Mouse (Mus musculus) cerebellum, adult 18-20 months (tissue): ENCODE results near the gene Angpt4.

Experiments used
- DNase-seq, 2 experiments: peaks; one replicate each; pipeline ENCODE4 v3.0.0; 2021

The Angpt4 gene

DNA sequence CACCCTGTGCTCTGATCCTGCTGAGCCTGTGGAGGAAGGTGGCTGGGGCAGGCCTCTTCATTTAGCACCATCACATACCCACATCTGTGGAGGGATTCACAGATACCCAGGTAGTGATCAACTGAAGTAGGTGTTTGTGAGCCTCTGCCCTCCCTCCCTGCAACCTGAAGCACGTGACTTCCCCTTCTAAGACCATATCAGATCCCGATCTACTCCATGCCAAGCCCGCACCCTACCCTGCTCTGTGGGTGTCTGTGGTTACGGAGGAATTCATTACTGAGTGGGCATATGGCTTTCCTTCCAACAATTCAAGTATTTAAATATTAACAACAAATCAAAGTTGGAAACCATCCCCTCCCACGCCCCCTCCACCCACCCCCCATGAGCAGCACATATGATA, 52.3 kb downstream of the Angpt4 start:
- no peak for DNase-seq

GRCm38 (mm10) chr2:151964052-151964451, 53.0 kb downstream of the Angpt4 start:
- no peak for DNase-seq

- DNase-seq, result no peak
Measured at GRCm38 (mm10) chr2:151967176-151967750, 56.3 kb downstream of the Angpt4 start.

- DNase-seq, result no peak
Measured at GRCm38 (mm10) chr2:151967792-151968191, 56.8 kb downstream of the Angpt4 start.

- no peak for DNase-seq
Measured at GRCm38 (mm10) chr2:151968451-151968850, 57.4 kb downstream of the Angpt4 start.

DNA sequence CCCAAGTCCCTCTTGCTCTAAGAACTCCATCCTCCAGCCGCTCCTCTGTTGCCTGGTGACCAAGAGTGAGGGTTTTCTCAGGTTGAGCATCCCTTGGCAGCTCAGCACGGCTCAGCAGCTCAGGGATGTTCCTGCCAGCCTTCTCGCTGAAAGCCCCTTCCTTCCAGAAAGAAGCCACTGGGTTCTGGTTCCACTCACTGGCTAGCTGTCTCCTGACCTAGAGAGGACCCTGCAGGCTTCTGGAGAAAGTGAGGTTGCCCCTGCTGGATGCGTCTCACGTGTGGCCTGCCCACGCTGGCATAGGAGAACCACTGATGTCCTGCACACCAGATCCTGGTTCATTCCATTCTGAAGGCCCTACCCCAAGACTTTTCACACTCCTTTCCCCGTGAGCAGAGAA, 58.0 kb downstream of the Angpt4 start:
- DNase-seq, result no peak

DNA sequence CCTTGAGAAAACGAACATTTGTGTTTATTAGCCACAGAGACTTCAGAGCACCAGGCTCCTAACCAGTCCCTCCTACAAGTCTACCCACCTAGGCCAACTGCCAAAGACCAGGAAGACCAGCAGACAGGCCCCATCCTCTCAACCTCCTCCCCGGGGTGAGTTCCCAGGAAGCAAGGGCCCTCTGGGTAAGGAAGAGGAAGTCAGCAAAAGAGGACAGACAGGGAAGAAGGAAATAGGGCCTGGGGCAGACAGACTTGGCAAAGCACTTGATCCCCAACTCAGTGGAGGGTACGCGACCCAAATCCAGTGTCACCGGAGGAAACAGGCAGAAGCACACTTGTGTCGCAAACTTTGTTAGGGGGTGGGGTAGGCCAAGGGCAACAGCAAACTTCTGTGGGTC, 58.4 kb downstream of the Angpt4 start:
- DNase-seq, result no peak

DNA sequence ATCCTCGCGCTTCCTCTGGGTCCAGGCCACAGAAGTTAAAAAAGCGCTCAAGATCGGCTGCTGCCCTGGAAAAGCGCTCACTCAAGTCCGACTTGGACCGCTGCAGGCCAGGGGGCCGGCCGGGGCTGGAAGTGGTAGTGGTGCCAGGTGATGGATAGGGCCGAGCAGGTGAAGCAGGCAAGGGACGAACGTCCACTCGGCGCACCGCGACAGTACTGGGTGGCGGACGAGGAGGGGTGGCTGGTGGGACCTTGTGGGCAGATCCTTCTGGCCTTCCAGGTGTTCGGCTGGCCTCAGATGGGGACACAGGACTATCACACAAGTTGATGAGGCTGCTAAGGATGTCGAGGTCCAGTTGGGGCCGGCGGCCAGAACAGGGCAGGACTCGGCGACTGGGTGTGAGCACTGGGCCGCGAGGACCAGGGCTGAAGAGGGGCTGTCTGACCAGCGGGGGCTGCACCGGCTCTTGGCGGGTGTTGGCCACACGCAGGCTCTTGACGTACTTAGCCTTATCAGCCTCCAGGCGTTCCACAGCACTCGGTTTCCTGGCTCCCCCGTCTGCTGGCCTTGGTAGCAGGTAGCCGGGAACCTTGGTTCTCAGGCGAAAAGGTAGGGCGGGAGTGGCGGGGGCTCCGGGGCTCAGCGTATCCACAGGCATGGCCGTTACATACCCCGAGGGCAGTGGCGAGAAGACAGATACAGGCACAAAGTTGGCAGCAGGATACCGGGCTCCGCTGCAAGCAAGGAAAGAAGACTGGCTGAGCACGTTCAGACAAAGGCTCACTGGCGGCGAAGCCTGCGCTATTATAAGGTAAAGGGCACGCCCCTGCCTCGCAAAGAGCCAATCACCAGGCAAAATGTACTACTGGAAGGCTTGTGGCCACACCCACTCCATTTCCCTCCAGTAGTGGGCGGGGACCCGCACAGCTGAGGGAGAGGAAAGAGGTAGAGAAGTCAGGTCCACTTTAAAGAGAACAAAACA, 59.5 kb downstream of the Angpt4 start:
- DNase-seq, result no peak

DNA sequence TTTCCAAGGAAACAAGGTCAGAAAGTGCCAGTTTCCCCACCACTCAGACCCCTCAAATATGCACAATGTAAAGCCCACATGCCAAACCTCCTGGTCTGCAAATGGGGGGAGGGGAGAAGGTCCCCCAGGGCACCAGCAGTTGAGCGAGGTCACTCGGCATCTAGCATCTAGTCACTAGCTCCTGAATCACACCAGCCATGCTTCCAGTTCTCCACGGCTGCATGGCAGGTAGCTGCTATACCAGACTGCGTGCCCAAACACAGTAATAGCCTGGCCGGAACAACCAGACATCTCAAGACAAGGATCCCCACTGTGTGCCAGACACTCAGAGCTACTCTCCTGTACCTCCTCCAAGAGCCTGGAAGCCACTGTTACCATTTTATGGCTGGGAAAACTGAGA, 60.7 kb downstream of the Angpt4 start:
- no peak for DNase-seq

GRCm38 (mm10) chr2:151972880-151973594, 62.0 kb downstream of the Angpt4 start:
- no peak for DNase-seq

DNA sequence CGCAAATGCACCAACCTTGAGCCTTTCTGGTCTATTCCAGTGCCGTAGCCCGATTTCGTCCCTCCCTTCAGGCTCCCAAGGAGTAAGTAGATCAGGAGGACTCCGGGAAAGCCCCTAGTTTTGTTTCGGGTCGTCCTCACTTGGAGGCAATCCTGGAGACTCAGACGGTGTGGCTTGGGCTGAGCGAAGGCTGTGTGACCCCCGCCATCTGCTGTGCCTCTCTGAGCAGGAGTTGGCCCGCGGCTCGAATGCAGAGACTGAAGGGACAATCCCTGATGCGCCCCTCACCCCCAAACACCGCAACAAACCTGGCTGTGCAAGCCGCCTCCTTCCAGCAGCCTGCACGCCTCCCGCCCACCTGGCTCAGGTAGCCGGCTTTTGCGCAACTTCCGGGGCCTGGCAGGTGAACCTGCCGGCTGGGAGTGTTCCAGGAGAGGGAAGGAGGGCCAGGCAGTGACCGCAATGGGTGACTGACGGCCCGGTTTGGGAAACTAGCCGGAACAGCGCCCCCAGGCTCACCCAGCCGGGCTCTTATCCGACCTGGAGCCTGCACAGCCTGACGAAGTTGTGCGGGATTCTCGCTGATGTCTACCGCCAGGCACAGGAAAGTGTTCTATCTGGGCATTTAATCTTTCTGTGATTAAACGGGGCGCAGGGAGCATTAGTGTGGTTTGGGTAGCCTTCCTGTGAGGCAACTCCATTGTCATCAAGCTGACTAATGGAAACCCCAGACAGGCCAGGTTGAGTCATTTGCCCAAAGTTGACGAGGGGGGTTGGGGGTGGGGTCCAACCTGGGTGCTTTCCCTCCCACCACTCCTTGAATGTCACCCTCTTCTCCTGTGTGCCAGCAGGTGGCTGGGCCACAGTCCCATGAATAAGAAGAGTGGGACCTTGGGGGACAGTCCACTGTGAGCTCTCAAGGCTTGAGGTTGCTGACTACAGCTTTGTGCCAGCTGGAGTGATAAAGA, 62.9 kb downstream of the Angpt4 start:
- DNase-seq, result peak; percentile 57

DNA sequence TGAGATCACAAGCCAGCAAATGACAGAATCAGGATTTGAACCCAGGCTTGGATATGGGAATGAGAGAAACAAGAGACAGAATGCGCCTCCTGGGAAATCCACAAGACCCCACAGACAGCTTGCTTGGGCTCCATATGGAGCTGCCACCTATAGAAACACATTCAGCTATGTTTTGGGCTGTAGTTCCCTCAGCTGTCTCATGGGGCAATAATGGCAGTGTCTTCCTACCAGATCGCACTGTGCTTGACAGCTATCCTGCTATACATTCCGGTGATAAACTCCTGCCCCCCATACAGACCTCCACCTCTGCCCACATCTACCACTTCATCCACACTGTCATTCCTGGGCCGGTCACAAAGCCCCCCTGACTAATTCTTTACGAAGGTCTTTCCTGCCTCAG, 64.3 kb downstream of the Angpt4 start:
- no peak for DNase-seq

GRCm38 (mm10) chr2:151976067-151976466, 65.1 kb downstream of the Angpt4 start:
- DNase-seq, result no peak

- peak; percentile 82 to 85 for DNase-seq
Measured at GRCm38 (mm10) chr2:151977689-151978440, 66.9 kb downstream of the Angpt4 start.

DNA sequence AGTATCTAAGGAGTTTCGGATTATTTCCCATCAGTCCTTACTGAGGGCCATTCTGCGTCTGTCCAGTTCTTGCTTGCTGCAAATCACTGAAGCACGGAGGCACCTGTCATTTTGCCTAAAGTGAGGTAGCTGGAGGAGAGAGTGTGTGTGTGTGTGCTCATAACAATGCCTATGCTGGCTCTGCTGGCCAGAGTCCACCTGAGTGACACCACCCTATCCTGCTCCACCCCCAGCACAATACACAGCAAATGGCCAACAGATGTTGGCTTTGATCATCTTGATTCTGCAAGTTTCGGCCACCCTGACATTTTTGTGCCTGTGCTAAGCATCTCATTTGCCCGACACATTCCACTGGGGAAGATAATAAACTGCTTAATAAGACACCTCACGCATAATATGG, 67.5 kb downstream of the Angpt4 start:
- no peak for DNase-seq

- DNase-seq, result peak; percentile 87 to 91
Measured at GRCm38 (mm10) chr2:151979470-151980354, 68.7 kb downstream of the Angpt4 start, which contains the start of gene Fam110a. Fam110a (minus strand) TSS chr2:151980219.

GRCm38 (mm10) chr2:151980355-151980693, 69.3 kb downstream of the Angpt4 start:
- no peak for DNase-seq

- DNase-seq, result no peak
Measured at GRCm38 (mm10) chr2:151981268-151981667, 70.3 kb downstream of the Angpt4 start.

- DNase-seq, result no peak
Measured at GRCm38 (mm10) chr2:151982476-151982875, 71.5 kb downstream of the Angpt4 start.

GRCm38 (mm10) chr2:151984019-151984418, 73.0 kb downstream of the Angpt4 start:
- no peak for DNase-seq
